Mouse (Mus musculus) lung, postnatal 0 days (tissue): ENCODE data around the gene Gosr2.

ENCODE experiments used
- CTCF ChIP-seq: IDR thresholded peaks from 2 replicates; pipeline ENCODE4 v1.5.1; 2016; ENCODE audit warnings: antibody characterized with exemption, mild to moderate bottlenecking
- EP300 ChIP-seq: IDR thresholded peaks from 2 replicates; pipeline ENCODE4 v1.6.1; 2016; ENCODE audit warnings: antibody characterized with exemption, mild to moderate bottlenecking, control low read depth

DNA sequence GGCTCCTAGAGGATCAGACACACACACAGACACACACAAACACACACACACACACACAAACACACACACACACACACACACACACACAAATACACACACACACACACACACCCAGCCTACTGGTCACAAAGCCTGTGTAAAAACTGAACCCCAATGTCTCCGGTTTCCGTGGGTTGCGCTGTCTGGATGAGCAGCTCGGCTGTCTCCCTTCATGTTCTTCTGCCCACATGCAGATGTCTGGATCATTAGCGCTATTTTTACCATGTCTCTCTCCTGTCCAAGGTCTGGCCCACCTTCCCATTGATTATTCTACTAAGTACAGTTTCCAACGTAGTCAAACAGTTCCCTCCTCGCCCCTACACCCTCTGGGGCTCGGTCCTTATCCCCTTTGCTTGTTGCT lies 34.6 kb downstream of the Gosr2 start:
- TF ChIP-seq CTCF (no peak), EP300 (no peak)
